Mouse (Mus musculus): ENCODE results near the gene Dock6.

GRCm38 (mm10) chr9:21822686-21823085 lies 29.7 kb downstream of the Dock6 start:
- TF ChIP-seq CTCF (IDR thresholded peaks at IDR 0.05; ENCODE audit: insufficient read depth, low read length): no peak
- no peak for TF ChIP-seq POLR2A (IDR thresholded peaks at IDR 0.05; ENCODE audit: borderline replicate concordance, extremely low read depth, low read depth, low read length)
